Mouse (Mus musculus) frontal cortex, postnatal 10 days (tissue): ENCODE measurements around the gene Rhou.

Experiments used
- DNase-seq, 2 experiments: peaks; one replicate each; pipeline ENCODE4 v3.0.0; 2022; ENCODE audit warnings: low spot score in 2 of 2, mixed read lengths in 1 of 2

Gene Rhou

GRCm38 (mm10) chr8:123692165-123692962 is 38.6 kb downstream of the Rhou start:
- no peak for DNase-seq

GRCm38 (mm10) chr8:123696167-123696566 is 42.4 kb downstream of the Rhou start:
- no peak for DNase-seq

DNA sequence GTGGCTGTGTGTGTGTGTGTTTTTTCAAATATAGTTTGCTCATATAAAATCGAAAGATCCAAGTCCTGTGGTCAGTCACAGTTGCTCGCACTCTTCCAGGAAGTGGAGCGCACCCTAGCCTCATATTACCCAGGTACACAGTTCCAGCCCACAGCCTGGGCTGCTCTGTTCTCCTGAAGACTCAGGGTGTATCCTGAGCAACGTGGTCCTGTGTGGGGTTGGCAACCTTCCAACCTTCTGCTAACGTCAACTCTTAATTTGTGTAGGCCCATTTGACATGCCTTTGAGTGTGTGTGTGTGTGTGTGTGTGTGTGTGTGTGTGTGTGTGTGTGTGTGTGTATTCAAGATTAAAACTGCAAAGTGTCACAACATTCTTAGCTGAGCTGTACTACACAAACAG is 43.6 kb downstream of the Rhou start:
- no peak for DNase-seq

- DNase-seq: no peak
These were observed 46.8 kb downstream of the Rhou start for GRCm38 (mm10) chr8:123700399-123701070.

DNA sequence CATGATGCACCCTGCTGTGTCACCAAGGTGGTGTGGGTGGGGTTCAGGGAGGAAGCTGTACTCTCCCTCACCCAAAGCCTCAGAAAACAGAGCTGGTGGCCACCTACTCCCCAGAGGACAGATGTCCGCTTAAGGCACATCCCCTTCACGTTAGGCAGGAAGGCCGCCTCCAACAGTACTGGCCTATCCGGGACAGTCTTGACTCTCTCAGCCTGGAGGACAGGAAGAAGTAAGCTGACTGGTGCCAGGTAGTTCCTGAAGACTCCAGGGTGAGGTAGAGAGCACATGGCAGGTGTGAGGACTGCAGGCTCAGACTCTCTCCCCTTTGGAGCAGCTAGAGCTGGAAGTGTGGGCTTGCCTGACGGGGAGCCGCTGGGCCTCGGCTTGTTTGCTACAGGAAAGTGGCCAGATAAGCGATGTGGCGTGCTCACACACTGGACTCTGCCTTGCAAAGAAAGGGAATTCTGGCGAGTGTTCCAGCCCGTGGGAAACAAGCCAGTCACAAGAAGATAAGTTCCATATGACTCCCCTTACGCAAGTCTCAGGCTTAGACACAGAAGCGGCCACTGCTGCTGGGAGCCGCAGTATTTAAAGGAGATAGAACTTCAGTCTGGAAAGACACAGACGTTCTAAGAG is 48.3 kb downstream of the Rhou start:
- DNase-seq: no peak

- DNase-seq: no peak
These were observed 51.6 kb downstream of the Rhou start for GRCm38 (mm10) chr8:123705376-123705775.

DNA sequence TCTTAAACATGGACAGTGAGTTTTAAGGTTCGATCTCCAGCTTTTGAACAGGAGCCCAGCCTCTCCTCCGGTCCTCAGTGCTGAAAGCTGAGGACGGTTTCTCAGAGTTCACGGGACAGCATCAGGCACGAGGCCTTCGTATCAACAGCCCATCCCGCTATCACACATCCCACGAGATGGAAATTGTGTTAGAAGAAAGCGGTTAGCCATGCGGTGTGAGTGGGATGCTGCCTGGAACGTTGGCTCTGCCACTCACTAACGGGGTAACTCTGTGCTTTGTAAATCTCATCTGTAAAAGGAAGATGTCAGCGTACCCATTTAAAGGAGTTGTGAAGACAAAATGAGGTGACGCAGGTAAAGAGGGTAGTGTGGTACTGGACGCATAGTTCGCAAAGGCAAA is 53.4 kb downstream of the Rhou start:
- no peak for DNase-seq

DNA sequence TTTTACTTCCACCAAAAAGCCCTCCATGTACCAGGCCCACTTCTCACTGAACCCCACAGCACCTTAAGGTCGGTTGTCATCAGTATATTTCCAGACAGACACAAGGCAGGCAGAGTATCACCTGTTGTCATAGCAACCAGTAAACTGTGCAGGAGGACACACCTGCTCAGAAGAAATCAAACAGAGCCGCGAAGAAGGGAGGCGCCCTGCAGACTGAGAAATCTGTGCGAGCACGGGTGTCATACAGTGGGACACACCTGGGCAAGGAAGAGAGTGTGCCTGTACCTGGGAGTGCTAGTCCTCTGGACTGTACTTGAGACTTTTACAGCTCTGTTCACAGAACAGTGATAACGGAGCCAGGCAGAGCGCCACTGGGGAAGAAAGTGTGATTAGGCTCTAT is 55.0 kb downstream of the Rhou start:
- no peak for DNase-seq

GRCm38 (mm10) chr8:123710335-123710734 is 56.6 kb downstream of the Rhou start:
- no peak for DNase-seq
